Mouse (Mus musculus): ENCODE data around the gene Tmem184b. TPM values are rescaled to one million over a fixed set of nuclear protein-coding genes. Genes with fewer than 3 reads are reported as not detected.

The Tmem184b gene
- polyA plus RNA-seq, 1 experiment from 2014 or later = 51.6 TPM

DNA sequence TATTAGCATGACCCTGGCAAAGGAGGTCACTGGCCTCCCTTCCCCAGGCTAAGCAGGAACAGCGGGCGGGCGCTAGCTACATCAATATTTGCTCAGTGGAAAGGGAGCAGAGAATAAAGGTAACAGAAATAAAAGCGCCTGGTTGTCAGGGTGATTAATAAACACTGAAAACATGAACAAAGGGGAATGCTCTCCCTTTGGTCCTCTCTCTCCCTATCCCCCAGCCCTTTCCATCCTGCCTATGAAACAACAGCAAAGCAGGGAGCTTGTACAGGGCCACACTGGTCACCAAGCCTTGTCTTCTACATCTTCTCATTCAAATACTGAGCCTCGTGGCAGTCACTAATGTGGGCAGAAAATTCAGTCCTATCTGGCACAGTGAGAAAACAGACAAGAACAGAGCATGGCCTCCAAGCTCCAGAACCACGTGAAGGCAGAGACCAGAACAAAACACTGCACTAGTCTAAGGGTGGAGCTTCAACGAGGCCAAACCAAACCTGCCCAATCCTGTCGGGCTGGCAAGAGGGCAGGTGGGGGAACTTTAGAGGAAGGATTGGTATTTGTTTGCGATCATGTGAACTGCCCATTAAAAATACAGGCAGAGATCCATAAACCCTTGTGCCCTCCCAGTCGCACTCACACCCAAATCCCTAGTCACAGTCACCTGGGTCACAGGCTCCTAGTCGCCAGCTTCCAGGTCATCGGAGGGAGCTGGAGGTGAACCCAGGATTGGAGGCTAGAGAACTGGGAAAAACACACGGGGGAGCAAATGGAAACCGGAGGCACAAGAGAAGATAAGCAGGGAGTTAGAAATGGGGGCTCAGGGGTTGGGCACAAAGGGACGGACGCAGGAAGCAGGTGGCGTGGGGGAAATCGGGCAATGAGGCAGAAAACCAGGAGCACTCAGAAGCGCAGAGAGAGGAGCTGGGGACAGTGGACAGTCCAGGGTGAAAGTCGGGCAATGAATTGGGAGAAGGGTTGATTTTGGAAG is 76.1 kb downstream of the Tmem184b start:
- Histone ChIP-seq H3K4me2 (peak overlapping the region; percentile 79), H3K27ac (replicated peaks) (peak overlapping the region; percentile 91), H3K9ac (peak overlapping the region; percentile 59), H3K4me1 (replicated peaks) (peaks cover 30% of the 10 kb centered on the region), H3K9me3 (no peaks in the 10 kb centered on the region), H3K27me3 (no peaks in the 10 kb centered on the region), H3K4me3 (peak overlapping the region; percentile 52), H3K36me3 (no peaks in the 10 kb centered on the region)
- 8% methylated on average over 20 of the region's 20 CpGs for WGBS
- ATAC-seq (ENCODE audit: low FRiP score, low read depth) = peak; percentile 17; the same call in 1 of the 2 replicates

DNA sequence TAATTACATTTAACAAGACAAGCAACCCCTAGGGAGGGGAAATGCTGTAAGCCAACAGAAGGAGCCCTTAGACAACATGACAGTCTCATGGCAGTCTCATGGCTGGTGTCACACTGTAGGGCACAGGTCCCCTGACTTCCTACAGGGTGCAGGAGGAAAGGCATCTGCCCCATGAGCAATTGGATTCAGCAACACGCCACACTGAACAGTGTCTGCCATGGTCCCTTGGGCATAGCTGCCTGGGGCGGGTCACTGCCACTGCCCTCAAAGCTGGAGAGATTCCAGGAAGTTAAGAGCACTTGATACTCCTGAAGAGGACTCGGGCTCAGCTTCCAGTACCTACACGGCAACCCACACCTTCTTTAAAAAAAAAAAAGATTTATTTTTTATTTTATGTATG is 77.1 kb downstream of the Tmem184b start:
- Histone ChIP-seq H3K27ac (replicated peaks) (peak overlapping the region; percentile 91), H3K27me3 (no peaks in the 10 kb centered on the region), H3K9ac (no peak overlapping the region), H3K4me2 (peak overlapping the region; percentile 79; the same call in 1 of the 2 replicates), H3K4me3 (no peak overlapping the region), H3K36me3 (no peaks in the 10 kb centered on the region), H3K4me1 (replicated peaks) (peaks cover 30% of the 10 kb centered on the region), H3K9me3 (no peaks in the 10 kb centered on the region)
- 64% methylated on average over 4 of the region's 4 CpGs for WGBS
- no peak for ATAC-seq (ENCODE audit: low FRiP score, low read depth)

- H3K9ac ChIP-seq = no peak overlapping the region
- H3K36me3 ChIP-seq = no peaks in the 10 kb centered on the region
- H3K4me3 ChIP-seq = no peak overlapping the region
- WGBS = 70% methylated on average over 3 of the region's 3 CpGs
- H3K4me1 ChIP-seq (replicated peaks) = peaks cover 30% of the 10 kb centered on the region
- ATAC-seq (ENCODE audit: low FRiP score, low read depth) = no peak
- no peaks in the 10 kb centered on the region for H3K9me3 ChIP-seq
- no peak overlapping the region for H3K4me2 ChIP-seq
- H3K27ac ChIP-seq (replicated peaks) = no peak overlapping the region
- H3K27me3 ChIP-seq = no peaks in the 10 kb centered on the region
These were observed 77.6 kb downstream of the Tmem184b start for GRCm38 (mm10) chr15:79325742-79326141.

DNA sequence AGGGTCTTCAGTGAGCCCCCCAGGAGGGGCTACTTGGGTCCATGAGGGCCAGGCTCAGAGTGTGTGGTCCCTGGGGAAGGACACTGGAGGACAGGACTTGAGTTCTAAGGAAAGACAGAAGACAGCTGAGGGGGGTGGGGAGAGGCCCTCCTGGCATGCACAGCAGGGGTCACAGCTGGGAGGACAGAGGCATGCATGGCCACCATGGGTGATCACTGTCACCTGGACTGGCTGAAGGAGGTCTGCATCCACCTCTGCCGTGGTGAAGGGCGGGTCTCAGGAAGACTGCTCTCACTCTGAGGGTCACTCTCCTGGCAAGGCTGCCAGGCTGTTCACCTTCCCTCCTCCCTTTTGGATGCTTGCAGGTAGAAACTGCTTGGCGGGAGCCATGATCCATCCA is 79.0 kb downstream of the Tmem184b start:
- no peak overlapping the region for H3K27ac ChIP-seq (replicated peaks)
- 91% methylated on average over 3 of the region's 3 CpGs for WGBS
- no peak for ATAC-seq (ENCODE audit: low FRiP score, low read depth)
- H3K27me3 ChIP-seq = no peaks in the 10 kb centered on the region
- peaks cover 30% of the 10 kb centered on the region for H3K4me1 ChIP-seq (replicated peaks)
- H3K9me3 ChIP-seq = no peaks in the 10 kb centered on the region
- H3K4me3 ChIP-seq = no peak overlapping the region
- no peak overlapping the region for H3K4me2 ChIP-seq
- no peak overlapping the region for H3K9ac ChIP-seq
- H3K36me3 ChIP-seq = no peaks in the 10 kb centered on the region

DNA sequence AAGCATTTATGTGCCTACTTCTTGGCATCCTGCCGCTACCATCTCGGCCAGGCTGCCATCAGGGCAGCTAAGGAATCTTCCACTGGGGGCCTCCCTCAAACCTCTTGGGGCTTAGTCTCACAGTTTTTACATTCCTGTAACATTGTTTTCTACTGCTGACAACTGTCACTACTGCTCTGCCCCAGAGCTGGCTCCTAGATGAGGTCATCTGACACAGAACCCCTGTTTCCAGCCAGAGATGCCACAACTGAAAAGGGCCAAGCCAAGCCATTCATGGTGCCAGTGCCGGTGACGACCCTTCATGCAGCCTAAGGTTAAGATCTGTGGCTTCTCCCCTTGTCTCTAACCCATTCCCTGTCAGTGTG is 79.6 kb downstream of the Tmem184b start:
- Histone ChIP-seq H3K27ac (replicated peaks) (peak overlapping the region; percentile 29; the same call in 1 of the 2 replicates), H3K27me3 (no peaks in the 10 kb centered on the region), H3K4me2 (no peak overlapping the region), H3K9me3 (no peaks in the 10 kb centered on the region), H3K4me1 (replicated peaks) (peaks cover 30% of the 10 kb centered on the region), H3K9ac (no peak overlapping the region), H3K4me3 (no peak overlapping the region), H3K36me3 (no peaks in the 10 kb centered on the region)
- 77% methylated on average over 4 of the region's 4 CpGs for WGBS
- no peak for ATAC-seq (ENCODE audit: low FRiP score, low read depth)

GRCm38 (mm10) chr15:79322991-79323790 is 80.2 kb downstream of the Tmem184b start:
- WGBS = 78% methylated on average over 6 of the region's 6 CpGs
- Histone ChIP-seq H3K27ac (replicated peaks) (peak overlapping the region; percentile 29; the same call in 1 of the 2 replicates), H3K4me2 (no peak overlapping the region), H3K4me1 (replicated peaks) (peaks cover 30% of the 10 kb centered on the region), H3K36me3 (no peaks in the 10 kb centered on the region), H3K9ac (no peak overlapping the region), H3K4me3 (no peak overlapping the region), H3K27me3 (no peaks in the 10 kb centered on the region), H3K9me3 (no peaks in the 10 kb centered on the region)
- no peak for ATAC-seq (ENCODE audit: low FRiP score, low read depth)

DNA sequence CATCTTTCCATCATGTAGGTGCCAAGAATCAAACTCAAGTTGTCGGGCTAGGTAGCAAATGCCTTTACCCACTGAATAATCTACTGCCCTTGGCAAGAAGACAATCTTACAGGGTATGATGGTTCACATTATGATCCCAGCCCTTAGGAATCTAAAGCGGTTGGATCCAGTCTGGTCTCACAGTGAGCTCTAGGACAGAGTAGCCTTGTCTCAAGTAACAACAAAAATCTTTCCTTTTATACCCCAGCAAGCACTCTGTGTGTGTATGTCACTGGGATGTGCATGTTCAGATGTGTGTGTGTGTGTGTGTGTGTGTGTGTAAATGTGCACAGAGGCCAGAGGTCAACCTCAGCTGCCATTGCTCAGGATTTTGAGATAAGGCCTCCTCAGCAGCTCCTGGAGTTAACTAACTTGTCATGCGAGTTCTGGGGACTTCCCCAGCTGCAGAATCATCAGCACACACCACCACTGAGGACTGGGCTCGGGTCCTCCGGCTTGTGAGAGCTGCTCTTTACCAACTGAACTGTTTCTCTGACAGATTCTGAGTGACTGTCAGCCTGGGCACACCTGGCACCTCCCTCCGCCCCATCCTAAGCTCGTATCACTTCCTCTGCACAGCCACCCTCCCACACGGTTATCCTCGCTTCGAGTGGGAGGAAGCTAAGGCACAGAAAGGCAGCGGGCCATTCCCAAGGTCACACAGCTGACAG is 80.9 kb downstream of the Tmem184b start:
- ATAC-seq (ENCODE audit: low FRiP score, low read depth) = no peak
- Histone ChIP-seq H3K9me3 (no peaks in the 10 kb centered on the region), H3K4me2 (no peak overlapping the region), H3K27ac (replicated peaks) (no peak overlapping the region), H3K4me3 (no peak overlapping the region), H3K4me1 (replicated peaks) (peaks cover 28% of the 10 kb centered on the region), H3K36me3 (no peaks in the 10 kb centered on the region), H3K27me3 (no peaks in the 10 kb centered on the region), H3K9ac (no peak overlapping the region)
- WGBS = 89% methylated on average over 11 of the region's 11 CpGs

DNA sequence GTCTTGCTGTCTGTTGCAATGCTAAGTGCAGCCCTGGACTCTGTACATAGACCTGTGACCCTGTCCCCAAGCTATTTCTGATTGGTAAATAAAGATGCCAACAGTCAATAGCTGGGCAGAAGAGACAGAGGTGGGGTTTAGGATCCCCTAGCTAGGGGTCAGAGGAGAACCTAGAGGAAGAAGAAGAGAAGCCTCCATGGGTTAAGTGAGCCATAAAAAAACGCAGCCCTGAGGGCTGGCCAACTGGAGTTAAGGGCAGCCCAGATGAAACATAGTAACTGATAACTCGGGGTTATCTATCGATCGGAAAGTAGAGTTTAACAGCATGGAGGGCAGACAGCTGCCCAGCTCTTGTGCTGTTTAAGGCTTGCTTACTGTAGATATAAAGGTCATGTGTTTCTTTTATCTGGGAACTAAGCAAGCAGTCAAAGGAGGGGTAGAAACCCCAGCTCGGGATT is 81.6 kb downstream of the Tmem184b start:
- no peaks in the 10 kb centered on the region for H3K36me3 ChIP-seq
- H3K9me3 ChIP-seq = no peaks in the 10 kb centered on the region
- ATAC-seq (ENCODE audit: low FRiP score, low read depth) = no peak
- no peak overlapping the region for H3K4me3 ChIP-seq
- no peak overlapping the region for H3K4me2 ChIP-seq
- H3K4me1 ChIP-seq (replicated peaks) = peaks cover 21% of the 10 kb centered on the region
- WGBS = 87% methylated on average over 5 of the region's 5 CpGs
- no peaks in the 10 kb centered on the region for H3K27me3 ChIP-seq
- no peak overlapping the region for H3K9ac ChIP-seq
- no peak overlapping the region for H3K27ac ChIP-seq (replicated peaks)

DNA sequence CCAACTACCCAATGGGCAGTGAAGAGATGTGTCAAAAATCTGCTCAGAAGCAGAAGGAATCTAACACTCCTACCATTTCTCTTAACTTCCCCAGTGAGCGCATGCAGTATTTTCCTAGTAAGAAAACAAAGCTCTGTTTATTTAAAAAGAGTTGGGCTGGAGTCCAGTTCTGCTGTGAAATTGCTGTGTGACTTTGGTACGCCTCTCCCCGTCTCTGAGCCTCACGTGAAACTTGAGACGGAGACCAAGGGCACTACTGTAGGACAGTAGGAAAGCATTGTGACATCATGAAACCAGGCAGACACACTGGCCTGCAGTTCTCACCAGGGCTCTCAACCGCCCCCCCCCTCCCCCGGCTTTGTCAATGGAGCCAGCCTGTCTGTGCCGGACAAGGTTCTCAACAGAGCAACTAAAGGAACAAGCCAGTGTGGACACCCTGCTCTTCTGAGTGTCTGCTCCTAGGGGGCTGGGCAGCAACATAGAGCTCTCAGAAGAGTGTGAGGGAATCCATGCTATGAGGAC is 89.5 kb downstream of the Tmem184b start:
- ATAC-seq (ENCODE audit: low FRiP score, low read depth) = no peak
- Histone ChIP-seq H3K4me1 (replicated peaks) (no peaks in the 10 kb centered on the region), H3K27ac (replicated peaks) (no peak overlapping the region), H3K4me2 (no peak overlapping the region), H3K9me3 (no peaks in the 10 kb centered on the region), H3K36me3 (no peaks in the 10 kb centered on the region; the same call in 1 of the 2 replicates), H3K9ac (no peak overlapping the region), H3K27me3 (no peaks in the 10 kb centered on the region), H3K4me3 (no peak overlapping the region)
- 71% methylated on average over 8 of the region's 8 CpGs for WGBS

All from hindbrain, embryonic 15.5 days (tissue).